Mouse (Mus musculus): Measurements from ENCODE around the gene Slc16a7.

Gene Slc16a7

DNA sequence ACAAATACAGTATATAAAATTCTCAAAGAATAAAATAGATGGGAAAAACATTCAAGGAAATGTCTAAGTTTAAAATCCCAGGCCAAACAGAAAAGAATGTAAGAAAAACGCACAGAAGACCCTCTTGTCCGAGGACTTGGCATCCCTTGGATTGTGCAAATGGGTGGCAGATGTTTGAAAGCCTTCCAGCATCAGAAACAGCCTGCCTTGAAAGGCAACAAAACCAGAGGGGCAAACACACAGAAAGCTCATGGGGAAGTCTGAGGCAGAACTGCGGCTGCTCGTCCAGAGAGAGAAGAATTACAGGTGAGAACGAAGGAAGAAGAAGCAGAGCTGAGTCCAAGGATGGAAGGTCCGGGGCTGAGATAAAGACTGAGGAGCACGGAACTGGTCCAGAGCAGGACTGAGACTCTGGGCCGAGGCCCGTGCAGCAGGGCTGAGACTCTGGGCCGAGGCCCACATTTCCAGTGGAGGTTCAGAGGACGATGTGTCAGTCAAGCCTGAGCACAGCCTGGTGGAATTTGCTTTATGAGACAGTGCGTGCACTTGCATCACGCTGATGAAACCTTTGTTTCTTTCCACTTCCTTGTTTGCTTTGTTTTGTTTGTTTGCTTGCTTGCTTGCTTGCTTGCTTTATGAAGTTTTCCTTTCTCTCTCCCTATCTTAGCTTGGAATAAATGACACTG, 65.0 kb downstream of the Slc16a7 start:
- DNase-seq (ENCODE audit: low read depth, low spot score), result no peak

DNA sequence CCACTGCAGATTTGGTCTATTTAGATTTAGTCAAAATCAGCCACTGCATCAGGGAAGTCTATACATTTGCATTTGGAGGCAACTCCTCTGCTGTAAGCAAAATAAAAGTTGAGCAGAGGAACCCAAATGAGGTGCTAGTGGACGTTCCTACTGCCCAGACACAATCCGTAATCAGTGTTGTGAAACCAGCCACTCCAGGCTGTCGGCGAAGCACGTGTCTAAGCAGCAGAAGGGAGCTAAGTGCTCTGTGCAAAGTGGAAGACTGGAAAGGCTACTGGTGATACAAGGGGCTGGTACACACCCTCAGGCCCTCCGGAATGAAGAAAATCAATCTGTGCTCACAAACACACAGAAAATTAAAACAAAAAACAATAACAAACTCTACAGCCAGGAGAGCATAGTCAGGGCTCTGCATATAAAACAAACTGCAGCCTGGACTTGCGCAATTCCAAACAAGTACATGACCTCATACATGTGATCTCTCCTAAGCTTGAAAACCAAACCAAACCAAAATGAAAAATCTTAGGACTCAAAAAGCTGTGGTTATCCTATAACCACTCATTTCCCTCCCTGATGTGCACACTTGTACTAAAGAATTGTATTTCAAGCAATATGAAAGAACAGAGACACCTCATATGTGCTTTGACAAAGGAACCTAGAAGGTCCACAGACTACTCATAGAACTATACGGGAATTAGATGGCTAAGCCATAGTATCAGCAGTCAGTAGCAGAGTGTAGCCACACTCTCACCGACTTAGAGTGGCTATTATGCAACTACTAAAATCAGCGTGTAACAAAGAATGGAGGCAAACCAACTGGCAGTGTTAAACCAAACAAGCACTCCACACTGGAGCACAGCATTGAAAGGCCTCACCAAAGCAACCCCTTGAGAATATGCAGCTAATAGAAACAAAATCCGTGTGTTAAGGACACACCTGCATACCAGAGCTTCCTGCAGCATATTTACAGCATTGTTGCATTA, 67.5 kb downstream of the Slc16a7 start:
- no peak for DNase-seq (ENCODE audit: low read depth, low spot score)

DNA sequence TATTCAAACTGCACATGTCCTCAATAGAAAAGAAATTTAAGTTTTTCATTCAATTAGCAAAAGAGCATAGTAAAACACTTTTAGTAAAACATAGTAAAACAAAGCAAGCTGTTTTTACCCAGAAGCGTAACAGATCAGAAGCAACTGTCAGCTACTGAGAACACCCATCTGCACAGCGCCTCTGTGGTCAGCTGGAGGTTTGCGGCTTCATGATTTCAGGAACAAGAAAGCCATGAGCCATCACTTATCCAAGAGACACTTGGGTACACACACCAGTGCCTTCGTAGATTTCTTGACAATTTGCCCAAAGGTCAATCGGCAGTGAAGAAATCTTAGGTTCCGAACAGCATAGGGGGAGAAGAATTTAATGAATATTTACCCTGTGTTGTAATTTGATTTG, 71.9 kb downstream of the Slc16a7 start:
- DNase-seq (ENCODE audit: low read depth, low spot score), result no peak

DNA sequence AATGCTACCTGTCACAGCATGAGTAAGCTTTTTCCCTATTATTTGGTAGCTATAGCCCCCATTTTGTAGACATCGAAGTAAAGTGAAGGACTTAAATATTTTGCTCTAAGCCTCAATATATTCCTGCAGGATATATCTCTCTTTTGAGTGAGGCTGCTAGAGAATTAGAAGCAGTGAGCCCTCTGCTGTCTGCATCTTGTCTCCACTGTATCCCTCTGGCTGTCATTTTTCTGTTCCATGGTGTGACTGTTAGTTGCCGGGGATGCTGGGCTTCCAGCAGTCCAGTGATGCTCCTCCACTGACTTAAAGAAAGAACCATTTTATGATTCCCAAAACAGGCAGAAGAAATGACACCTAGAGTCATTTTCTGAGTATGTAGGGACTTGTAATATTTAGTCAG, 78.4 kb downstream of the Slc16a7 start:
- DNase-seq (ENCODE audit: low read depth, low spot score), result no peak

DNA sequence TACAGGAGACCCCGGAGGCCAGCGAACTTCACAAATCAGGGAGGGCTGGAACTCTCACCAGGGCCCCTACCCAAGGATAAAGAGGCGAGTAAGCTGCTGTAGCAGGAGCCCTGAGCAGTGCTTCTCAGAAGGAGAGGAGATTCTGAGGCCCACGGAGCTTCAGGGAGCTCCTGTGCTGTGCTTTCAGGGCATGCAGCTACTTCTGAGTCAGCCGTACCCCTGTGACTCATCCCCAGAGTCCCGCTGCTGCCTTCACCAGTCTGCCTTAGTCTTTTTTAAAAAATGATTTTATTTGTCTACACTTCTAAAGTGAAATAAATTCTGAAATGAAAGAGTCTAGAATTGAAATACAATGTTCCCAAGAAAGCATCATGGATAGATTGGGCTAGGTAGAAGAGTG, 91.2 kb downstream of the Slc16a7 start:
- DNase-seq (ENCODE audit: low read depth, low spot score), result no peak

DNA sequence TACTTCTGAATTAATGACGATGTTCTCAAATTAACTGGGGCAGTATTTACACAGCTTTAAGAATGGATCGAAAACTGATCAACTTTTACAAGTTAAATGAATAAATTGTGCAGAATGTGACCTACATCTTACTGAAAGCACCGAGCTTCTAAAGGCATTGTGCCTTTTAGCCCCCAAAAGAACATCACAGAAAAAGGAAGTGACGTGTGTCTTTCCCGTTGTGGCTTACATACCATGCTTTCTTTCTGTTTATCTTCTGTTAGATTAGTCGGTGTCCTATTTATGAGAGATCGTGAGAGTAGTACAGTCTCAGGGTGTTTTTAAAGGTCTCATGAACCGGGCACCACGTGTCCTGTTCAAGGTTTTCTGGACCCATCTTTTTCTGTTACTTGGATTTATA, 98.9 kb downstream of the Slc16a7 start:
- no peak for DNase-seq (ENCODE audit: low read depth, low spot score)

DNA sequence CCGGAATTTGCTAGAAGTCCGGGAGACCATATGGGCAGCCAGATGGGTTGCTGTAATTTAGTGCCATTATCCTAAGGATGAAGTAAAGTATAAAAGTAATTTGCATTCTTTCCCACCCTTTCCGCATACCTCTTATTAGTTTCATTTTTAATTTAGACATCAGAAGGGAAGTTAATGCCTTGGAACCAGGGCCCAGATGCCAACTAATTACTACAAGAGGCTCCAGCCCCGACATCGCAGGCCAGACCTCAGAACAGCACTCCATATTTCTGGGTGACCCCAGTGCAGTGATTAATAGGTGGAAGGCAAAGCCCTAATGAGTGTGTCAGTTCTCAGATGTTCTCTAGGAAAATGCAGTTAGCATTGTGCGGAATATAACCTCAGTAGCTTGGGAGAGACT, 100.7 kb downstream of the Slc16a7 start:
- DNase-seq (ENCODE audit: low read depth, low spot score), result no peak

DNA sequence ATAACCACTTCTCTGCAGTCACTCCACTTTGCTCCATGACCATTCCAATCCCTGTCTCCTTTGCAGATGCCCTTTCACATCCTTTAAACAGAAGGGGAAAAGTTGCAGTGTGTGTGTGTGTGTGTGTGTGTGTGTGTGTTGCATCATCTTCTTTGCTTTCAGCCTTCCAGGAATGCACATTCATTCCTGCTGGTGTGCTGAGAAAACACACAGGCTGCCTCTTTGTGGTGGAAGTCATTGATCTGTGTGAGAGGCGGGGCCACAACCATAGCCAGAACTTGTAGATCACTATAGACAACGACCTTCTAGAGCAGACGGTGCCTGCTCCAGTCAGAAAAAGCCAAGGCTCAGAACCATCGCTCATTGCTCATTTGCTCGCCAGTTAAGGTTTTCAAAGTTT, 103.9 kb downstream of the Slc16a7 start:
- DNase-seq (ENCODE audit: low read depth, low spot score), result no peak

DNA sequence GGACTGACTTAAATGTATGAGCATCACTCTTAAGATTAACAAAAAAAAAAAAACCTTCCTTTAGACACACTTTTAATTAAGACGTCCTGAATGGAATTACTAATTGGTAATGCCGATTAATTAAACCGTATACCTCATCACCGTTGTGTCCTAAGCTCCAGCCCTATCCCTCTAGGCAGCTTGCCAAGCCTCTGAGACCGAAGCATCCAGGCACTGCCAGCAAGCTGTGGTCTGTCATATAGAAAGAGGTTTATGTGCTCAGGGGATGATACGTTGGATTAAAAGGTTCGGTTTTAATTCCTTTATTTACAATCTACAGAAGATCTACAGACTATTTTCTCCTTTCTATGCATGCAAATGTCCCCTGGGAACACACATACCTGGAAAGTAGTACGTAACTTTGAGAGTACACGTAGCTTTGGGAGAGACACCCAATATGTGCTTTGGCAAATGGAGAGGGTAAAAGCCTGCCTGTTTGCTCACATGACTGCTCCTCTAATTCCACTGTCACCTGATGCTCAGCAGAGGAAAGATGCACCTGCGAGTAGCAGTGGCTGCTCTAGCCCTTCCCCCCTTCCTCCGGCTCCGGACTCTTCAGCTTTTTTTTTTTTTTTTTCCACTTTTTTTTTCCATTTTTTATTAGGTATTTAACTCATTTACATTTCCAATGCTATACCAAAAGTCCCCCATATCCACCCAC, 114.0 kb downstream of the Slc16a7 start:
- DNase-seq (ENCODE audit: low read depth, low spot score), result no peak

DNA sequence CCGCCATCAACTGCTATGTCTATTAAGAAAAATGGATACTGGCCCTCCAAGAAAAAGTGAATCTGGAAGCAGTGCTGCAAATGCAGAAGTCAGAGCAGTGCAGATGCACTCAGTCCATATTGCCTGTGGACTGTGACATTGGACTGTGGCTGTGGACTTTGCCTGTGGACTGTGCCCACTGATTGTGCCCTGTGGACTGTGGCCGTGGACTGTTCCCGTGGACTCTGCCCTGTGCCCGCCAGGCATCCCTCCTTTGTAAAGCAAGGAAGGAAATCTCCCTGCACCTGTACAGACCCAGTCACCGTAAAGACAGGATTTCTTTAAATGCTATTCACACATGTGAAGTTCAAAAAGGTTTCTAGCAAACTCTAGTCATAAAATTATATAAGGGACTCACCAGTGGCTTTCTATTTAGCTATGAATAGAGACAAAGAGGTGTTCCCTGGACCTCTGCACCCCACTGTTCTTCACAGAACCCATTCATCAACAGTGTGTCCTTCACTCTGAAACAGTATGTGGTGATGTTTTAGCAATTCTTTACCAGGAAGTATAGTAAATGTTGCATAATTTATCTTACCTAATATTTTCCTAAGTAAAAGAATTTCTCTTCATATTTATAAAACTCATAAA, 114.6 kb downstream of the Slc16a7 start:
- no peak for DNase-seq (ENCODE audit: low read depth, low spot score)

DNA sequence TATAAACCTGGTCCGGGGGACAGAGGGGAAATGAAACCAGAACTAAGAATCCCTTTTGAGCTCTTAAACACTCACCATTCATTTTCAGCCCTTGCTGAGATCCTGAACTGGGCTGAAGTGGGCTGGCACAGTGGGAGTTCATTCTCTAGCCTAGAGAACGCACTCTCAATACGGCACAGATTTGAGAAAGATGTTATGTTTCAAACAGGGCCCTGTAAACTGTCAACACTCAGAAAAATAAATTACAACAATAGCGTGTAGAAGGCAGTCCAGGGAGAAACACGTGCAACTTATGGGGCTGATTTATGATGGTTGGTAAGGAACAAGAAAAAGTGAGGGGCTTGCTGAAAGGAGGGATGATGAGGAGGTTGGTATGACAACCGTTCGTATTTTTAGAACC, 115.5 kb downstream of the Slc16a7 start:
- DNase-seq (ENCODE audit: low read depth, low spot score), result no peak

DNA sequence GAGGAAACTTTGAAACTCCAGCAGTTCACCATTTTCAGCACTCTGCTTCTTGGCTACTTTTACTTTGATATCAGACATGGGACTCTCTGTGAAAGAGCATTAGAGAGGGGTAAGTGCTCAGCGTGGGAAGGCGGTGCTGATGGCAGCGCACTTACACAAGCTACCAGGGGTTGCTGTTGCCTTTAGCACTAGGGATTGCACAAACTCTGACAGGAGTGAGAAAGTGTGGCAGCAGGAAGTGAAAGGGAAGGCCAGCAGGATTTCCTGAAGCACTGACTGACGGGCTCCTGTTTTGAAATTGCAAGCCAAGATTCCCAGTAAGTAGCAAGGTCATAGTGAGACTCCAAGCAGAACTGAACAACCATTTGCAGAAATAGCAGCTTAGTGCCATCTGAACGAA, 117.8 kb downstream of the Slc16a7 start:
- no peak for DNase-seq (ENCODE audit: low read depth, low spot score)

DNA sequence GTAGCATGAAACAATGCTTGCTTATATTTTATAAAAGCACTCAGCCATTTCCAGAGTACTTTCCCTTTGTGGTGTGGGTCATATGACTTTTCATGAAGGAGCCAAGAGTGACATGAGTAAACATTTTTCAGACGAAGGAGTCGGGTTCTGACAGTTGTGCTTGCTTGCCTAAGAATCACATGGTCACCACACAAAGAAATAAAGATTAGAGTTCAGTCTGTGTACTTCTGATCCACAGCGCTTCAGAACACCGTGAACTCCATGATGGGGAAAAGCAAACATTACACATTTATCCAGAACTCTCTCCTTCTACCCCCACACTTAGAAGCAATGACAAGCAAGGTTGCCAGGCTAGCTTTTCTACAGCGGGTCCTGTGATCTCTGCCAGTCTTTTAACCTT, 119.0 kb downstream of the Slc16a7 start:
- DNase-seq (ENCODE audit: low read depth, low spot score), result no peak

DNA sequence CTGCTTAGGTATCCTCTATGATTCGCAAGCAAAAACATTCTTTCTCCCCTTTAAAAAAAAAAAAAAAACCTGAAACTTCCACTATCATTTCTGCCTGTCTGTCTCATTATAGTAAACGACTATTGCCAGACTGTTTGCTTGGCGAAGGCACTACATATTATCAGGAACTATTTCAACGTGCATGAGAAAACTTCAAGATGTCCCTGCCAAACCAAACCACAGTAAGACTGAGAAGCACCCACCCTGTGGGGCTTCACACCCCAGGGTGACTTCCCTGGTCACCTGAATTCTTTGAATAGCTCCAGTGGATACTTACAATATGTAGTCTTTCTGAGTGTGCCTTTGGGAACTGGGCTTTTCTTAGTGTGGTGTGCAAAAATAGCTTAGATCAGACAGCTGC, 122.9 kb downstream of the Slc16a7 start:
- DNase-seq (ENCODE audit: low read depth, low spot score), result no peak

DNA sequence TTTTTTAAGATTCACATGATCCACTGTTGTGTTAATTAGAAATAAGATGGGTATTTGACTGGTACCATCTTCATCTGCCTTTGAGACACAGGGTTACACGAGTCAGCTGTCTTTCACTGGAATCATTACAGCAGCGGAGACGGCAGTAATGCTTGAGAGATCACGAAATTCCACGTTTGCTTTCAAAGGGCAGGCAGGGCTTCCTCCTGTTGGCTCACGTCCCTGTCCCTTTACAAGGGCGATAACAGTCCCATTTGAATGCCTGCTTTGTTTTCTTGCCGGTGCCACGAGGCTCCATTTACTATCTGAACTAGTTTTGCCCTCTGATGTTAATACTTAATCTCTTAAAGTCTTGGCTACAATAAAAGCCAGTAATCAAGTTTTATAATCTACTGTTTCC, 123.4 kb downstream of the Slc16a7 start:
- DNase-seq (ENCODE audit: low read depth, low spot score), result no peak

DNA sequence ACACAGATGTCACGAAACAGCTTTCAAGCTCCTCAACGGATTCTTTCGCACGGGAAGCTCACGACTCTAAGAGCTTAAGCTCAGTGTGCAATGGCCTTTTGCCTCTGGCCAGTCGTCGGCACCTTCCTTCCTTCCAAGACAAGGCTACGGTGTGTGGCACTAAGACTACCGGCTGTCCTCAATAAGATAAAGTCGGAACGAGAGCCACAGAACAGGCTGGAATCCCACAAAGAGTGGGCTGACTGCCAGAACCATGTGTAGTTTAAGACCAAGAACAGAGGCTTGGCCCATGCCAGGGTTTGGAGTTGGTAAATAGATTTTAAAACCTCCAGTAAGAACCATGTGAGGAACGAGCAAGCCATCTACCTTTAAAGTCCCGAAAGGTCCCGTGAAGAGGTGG, 123.8 kb downstream of the Slc16a7 start:
- no peak for DNase-seq (ENCODE audit: low read depth, low spot score)

DNA sequence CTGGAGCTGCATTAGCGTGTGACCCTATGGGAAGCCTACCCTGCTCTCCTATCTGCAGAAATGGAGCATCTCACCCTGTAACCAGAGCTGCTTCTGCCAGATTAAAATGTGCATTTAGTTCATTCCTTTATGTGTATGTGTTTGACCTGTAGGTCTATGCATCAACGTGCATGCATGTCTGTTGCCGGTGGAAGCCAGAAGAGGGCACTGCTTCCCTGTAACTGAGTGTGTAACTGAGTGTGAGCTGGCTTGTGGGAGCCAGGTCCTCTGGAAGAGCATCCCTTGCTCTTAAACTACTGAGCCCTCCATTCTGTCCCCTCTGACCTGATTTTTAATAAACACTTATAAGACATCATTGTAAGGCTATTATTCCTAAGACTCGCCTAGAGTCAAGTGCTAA, 124.3 kb downstream of the Slc16a7 start:
- DNase-seq (ENCODE audit: low read depth, low spot score), result peak; percentile 30

DNA sequence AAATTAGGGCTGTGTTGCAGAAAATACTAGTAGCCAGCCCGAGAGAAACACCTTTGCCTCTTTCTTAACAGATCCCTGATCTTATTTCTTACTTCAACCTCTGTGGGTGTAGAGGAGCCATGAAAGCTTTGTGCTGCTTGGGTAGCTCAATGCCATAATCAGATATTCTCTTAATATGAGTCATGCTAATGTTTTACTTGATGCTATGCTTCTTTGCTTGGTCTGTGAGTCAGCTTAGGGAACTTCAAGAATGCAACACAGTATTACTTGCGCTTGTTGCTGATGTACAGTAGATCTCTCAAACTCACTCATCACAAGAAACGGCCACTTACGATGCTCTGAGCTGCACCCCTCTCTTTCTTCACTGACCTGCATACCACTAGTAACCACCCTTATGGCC, 133.4 kb downstream of the Slc16a7 start:
- no peak for DNase-seq (ENCODE audit: low read depth, low spot score)

DNA sequence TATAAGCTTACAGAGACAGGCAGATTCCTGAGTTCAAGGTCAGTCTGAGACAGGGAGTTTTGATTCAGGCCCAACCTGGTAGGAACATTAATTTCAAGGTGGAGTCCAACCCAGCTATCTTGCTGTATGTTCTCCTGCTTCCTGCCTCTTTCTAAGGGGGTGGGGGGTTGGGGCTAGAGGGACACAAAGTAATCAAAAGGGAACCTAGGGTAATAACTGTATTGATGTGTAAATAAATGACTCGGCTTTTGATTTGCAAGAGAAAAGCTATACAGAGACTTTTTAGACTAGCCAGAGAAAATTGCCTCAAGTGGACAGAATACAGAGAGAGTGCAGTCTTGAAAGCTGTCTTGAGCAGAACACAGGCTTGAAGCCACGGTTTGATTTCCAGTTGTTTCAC, 174.7 kb downstream of the Slc16a7 start:
- peak; percentile 54 for DNase-seq (ENCODE audit: low read depth, low spot score)

DNA sequence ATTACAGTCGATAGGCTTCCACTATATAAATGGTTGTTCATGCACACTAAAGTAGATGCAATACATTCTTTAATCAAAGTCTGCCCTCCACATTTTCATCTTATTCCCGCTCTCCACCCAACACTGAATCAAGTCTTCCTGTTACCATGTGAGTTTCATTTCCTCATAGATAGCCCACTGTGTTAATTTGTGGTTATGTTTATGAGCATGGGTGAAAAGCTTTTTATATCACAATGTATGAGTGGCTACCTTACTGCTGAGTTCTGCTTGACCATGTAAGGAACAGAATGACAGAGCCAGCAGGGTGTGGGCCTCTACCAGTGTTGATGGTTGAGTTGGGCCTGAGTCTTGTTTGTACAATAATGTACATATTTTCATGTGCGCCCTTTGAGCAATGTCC, 175.5 kb downstream of the Slc16a7 start:
- DNase-seq (ENCODE audit: low read depth, low spot score), result no peak

DNA sequence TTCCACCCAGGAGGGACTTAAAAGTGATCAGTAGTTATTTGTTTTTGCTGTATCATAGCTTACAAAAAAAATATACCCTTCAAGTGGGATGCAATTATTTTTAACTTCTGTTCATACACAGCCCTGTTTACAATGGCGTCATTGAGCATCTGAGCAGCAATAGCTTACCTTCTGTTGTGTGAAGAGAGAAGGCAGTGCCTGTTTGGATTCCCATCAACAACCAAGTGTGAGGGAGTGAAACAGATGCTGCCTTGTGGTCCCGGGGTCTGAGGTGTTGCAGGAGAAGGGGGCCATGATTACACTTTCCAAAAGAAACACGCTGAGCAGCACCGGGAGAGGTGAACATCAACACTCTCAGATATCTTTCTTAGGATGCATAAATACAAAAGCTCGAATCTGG, 201.7 kb downstream of the Slc16a7 start:
- DNase-seq (ENCODE audit: low read depth, low spot score), result no peak

DNA sequence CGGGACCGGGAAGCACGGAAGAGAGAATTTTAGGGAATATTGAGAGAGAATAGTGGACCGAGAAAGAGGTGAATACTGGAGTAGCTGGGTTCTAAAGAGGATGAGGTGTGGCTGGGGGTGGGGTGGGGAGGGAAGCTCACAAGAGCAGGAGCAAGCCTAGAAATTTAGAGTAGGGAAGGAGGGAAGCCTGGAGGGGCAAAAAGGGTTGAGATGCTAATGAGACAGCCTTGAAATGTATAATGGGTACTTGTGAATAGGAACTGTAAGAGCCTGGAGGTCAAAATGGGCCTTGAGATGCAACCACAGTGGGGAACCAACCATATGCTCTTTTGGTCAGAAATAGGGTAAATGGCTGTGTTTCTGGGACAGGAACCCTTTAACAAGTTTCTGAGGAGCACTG, 203.9 kb downstream of the Slc16a7 start:
- peak; percentile 64 for DNase-seq (ENCODE audit: low read depth, low spot score)

All from R1 (cell line).